Mouse (Mus musculus) ES-CJ7 (cell line): ENCODE measurements around the gene Scg5.

ENCODE experiments used
- DNase-seq: peaks from one replicate; pipeline ENCODE4 v3.0.0; 2011; ENCODE audit warnings: low read depth, low spot score

Gene Scg5

DNA sequence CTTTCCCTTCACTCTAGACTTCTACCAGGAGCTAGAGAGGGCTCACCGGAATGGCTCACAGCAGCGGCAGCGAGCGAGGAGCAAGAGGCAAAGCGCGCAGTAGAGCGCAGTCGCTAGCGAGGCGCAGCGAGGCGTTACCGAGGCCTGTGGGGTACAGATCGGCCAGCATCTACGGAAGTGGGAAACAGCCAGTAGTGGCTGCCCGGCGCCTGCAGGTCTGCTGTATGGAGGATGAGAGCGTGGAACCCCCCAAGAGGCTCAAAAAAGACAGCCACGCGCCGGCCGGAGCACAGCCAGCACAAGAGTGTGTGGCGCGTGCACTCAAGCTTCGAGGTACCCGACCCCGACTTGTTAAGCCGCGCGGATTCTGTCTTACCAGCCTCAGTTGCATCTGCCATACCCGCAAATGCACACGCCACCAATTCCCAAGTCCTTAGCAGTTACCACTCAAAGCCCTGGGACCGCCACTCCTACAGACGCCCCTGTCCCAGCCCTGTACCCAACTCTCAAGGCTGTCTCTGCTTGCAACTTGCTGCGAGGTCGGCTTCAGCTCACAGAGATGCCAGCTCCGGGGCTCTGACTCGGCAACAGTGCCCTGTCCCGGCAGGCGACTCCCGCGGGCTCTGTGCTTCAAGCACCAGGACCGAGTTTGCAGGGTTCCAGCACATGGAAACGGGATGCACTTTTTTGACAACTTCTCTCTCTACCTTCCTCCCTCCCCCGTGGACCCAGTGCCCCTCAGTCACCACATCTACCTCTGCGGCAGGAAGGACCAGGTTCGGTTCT, 71.2 kb downstream of the Scg5 start:
- peak; percentile 40 for DNase-seq

- DNase-seq, result no peak
Observed at GRCm38 (mm10) chr2:113756924-113757524, 71.9 kb downstream of the Scg5 start.

- DNase-seq, result peak; percentile 75
Observed at GRCm38 (mm10) chr2:113749721-113750120, 79.2 kb downstream of the Scg5 start.

- DNase-seq, result peak; percentile 55
Observed at GRCm38 (mm10) chr2:113749309-113749708, 79.6 kb downstream of the Scg5 start.

DNA sequence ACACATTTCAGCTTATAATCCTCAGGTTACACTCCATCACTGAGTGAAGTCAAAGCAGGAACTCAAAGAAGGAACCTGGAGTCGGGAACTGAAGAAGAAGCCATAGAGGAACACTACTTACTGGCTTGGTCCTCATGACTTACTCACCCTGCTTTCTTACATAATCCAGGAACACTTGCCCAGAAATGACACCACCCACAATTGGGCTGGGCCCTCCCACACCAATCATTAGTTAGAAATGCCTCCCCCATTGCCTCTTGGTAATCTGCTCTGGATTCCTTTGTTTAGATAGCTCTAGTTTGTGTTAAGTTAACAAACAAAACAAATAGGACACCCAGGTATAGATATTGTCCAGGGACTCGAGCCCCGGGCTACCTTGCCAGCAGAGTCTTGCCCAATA, 100.3 kb downstream of the Scg5 start:
- DNase-seq, result peak; percentile 16
